Mouse (Mus musculus): ENCODE results near the gene Tnrc6b.

- TF ChIP-seq CTCF (IDR thresholded peaks at IDR 0.05; ENCODE audit: low read depth) (no peak), EP300 (IDR thresholded peaks at IDR 0.05; ENCODE audit: low read depth) (no peak)
Measured at GRCm38 (mm10) chr15:80839653-80840420, 128.7 kb downstream of the Tnrc6b start.
